Mouse (Mus musculus): ENCODE measurements around the gene Epb42.

GRCm38 (mm10) chr2:121003586-121003985 is 33.3 kb downstream of the Epb42 start:
- no peak for TF ChIP-seq CTCF (IDR thresholded peaks at IDR 0.05; ENCODE audit: extremely low read depth, insufficient read depth, insufficient read length, insufficient replicate concordance)
- no peak for TF ChIP-seq POLR2A (IDR thresholded peaks at IDR 0.05; ENCODE audit: low read depth, low read length)
